Mouse (Mus musculus): Measurements from ENCODE around the gene Rdh19.
"Not testable (repeated sequence)": the region's sequence is repeated elsewhere in the genome, so short reads cannot be mapped to it uniquely, and the experiment has no call there.

Gene Rdh19

DNA sequence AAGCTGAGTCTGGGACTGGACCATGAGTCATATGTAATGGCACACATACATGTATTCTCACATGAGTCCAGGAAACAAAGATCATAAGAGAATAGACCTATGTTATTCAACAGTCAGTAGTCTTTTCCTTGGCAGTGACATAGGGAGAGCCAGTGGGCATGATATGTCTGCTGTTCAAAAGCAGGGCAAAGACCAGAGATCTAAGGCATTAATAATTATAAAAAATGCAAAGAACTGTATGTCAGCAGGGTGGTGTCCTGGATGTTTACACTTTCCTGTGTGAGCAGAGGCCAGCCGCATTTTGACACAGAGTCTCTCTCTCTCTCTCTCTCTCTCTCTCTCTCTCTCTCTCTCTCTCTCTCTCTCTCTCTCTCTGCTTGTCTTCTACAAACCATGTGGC, at the start of gene Rdh19:
TSS of gene Rdh19 (plus strand) at position 301 of the 400 bp plus-strand sequence.
- DNase-seq (ENCODE audit: low spot score in 2 of 2) = no peak

GRCm38 (mm10) chr10:127800891-127801290, 48.8 kb upstream of the Rdh19 start, which contains the start of gene Rdh16:
Rdh16 (plus strand) TSS chr10:127801152.
- DNase-seq (ENCODE audit: low spot score in 2 of 2) = no peak

DNA sequence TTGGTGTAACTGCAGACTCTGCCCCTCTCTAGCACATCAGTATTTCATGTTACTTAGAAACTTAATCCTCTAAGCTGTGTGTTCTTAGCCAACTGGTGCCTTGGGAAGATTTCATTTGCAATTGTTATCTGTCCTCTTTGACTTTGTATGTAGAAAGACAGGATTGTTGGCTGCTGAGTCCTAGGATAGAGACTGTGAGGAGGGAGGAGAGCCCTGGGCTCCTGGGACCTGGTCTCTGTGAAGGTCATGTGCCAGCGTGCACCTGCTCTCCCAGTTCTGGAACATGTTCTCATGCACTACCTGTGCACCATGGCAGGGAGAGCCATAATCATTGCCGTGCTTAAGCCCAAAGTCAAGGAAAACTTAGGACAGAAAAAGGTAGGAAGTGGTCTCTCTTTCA, 48.1 kb upstream of the Rdh19 start:
- no peak for DNase-seq (ENCODE audit: low spot score in 2 of 2)

DNA sequence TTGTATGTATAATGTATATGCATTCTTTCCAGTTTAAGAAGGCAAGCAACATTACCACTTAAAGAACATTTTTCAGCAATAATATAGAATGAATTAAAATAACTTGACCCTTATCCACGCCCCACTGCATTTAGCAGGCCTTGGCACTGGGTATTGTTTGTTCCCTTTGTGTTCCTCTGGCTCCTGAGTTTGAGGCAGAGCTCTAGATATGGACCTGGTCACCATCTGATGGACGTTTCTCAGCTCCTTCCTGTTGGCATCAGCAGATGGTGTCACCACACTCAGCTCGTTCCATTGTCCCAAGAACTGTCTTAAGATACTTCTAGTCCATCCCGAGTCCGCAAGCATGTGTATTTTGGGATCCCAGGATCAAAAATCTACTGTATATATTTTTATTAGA, 47.5 kb upstream of the Rdh19 start:
- no peak for DNase-seq (ENCODE audit: low spot score in 2 of 2)

DNA sequence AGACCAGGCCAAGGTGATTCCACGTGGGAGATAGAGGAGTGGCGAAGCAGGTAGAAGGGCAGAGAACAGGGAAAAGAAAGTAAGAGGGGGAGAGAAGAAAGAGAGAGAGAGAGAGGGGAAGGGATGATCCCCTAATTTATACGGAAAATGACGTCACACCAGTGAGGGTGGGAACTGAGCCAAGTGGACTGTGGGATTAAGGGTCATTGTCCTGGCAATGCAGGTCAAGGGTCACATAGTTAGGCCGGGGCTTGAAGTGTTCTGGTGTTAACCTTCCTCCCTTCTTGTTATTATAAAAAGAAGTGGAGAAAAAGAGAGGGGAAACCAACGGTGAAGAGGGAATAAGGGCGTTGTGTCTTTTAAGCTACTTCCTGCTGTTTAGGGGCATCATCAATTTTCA, 45.3 kb upstream of the Rdh19 start:
- peak in 1 of 2 experiments; percentile 18 for DNase-seq (ENCODE audit: low spot score in 2 of 2)

GRCm38 (mm10) chr10:127815888-127816287, 33.8 kb upstream of the Rdh19 start:
- no peak for DNase-seq (ENCODE audit: low spot score in 2 of 2)

GRCm38 (mm10) chr10:127817268-127817910, 32.3 kb upstream of the Rdh19 start:
- not testable (repeated sequence) for DNase-seq (ENCODE audit: low spot score in 2 of 2)

DNA sequence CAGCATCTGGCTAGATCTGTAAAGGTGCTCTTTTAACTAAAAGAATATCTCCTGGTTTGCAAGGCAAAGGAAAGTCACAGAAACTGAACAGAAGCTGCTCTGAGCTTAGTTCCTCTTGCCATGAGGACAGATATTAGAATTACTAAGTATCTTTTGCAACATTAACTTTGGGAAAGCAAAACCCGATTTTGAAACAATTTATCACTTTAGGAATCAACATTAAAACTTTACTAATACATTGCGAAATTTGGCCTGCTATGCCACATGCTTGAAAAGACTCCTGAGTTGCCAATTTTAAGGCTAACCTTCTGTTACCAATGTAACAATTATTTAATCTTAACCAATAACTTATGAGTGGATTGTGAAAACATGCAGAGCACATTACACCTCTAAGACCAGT, 27.9 kb upstream of the Rdh19 start:
- not testable (repeated sequence) for DNase-seq (ENCODE audit: low spot score in 2 of 2)

DNA sequence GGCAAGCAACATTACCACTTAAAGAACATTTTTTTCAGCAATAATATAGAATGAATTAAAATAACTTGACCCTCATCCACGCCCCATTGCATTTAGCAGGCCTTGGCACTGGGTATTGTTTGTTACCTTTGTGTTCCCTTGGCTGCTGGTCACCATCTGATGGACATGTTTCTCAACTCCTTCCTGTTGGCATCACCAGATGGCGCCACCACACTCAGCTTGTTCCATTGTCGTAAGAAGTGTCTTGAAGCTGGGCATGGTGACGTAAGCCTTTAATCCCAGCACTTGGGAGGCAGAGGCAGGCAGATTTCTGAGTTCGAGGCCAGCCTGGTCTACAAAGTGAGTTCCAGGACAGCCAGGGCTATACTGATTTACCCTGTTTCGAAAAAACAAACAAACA, 24.3 kb upstream of the Rdh19 start:
- no peak for DNase-seq (ENCODE audit: low spot score in 2 of 2)

DNA sequence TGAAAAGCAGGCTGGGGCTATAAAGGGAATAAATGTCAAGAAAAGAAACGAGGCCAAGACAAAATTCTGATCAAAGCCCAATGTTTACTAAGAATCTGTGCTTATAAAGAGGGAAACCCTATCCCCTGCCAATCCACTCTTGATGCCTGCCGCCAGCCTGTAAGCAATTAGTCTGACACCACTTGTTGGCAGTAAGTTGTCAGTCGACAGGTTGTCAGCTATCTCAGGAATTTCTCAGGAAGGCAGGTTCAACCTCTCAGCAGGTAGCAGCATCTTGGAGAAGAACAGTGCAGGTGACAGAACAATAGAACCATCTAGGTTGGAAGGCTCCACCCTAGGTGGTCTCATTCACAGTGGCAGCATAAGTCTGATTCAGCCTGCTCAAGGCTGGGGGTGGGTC, 20.6 kb upstream of the Rdh19 start:
- no peak for DNase-seq (ENCODE audit: low spot score in 2 of 2)

GRCm38 (mm10) chr10:127834186-127834585, 15.5 kb upstream of the Rdh19 start:
- not testable (repeated sequence) for DNase-seq (ENCODE audit: low spot score in 2 of 2)

DNA sequence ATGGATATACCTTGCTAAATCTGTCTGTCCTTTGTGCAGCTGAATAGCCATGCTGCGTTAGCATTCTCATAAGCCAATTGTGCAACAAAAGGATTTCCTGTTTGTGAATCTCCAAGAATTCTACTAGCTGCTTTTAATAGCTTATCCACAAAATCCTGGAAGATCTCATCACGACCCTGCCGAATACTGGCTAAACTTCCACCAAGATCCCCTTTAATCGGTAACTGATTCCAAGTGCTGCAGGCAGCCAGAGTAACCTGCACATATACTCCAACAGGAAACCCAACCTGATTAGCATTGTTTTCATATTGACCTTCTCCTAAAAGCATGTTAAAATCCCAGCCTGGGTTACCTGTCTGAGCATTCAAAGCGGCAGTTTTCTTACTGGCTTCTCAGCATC, 14.4 kb upstream of the Rdh19 start:
- DNase-seq (ENCODE audit: low spot score in 2 of 2) = no peak

DNA sequence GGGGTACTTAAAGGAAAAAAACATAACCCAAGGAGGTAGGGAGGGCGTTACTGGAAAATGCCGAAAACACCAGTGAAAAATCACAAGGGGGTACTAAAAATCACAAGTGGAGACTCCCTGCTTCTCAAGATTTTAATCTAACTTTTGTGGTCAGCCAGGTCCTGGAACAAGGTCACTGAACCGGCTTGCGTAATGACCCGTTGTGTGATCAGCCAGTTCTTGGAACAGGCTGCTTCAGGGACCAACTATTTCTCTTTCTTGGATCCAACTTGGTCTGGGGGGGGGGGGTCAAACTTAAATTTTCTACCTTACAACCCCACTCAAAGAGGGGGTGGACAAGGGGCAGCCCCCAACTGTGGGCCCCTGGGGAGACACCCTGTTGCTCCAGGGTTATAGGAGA, 11.9 kb upstream of the Rdh19 start:
- DNase-seq (ENCODE audit: low spot score in 2 of 2) = not testable (repeated sequence)

GRCm38 (mm10) chr10:127838539-127838938, 11.2 kb upstream of the Rdh19 start:
- no peak for DNase-seq (ENCODE audit: low spot score in 2 of 2)

DNA sequence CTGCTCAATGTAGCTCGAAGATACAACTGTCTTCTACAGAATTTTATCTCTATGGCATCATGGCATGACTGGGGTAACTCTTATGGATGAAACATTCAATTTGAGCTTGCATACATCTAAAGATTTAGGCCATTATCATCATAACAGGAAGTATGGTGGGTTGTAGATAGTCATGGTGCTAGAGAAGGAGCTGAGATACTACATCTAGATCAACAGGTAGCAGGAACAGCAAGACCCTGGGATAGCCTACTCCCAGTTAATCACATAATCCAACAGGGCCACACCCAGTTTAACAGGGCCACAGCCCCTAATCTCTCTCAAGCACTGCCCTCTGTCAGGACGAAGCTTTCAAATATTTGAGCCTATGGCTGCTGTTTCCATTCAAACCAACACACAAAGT, 9.0 kb upstream of the Rdh19 start:
- DNase-seq (ENCODE audit: low spot score in 2 of 2) = no peak

- DNase-seq (ENCODE audit: low spot score in 2 of 2) = not testable (repeated sequence)
Observed at GRCm38 (mm10) chr10:127845945-127846344, 3.8 kb upstream of the Rdh19 start.

GRCm38 (mm10) chr10:127848089-127848488, 1.6 kb upstream of the Rdh19 start:
- no peak for DNase-seq (ENCODE audit: low spot score in 2 of 2)

DNA sequence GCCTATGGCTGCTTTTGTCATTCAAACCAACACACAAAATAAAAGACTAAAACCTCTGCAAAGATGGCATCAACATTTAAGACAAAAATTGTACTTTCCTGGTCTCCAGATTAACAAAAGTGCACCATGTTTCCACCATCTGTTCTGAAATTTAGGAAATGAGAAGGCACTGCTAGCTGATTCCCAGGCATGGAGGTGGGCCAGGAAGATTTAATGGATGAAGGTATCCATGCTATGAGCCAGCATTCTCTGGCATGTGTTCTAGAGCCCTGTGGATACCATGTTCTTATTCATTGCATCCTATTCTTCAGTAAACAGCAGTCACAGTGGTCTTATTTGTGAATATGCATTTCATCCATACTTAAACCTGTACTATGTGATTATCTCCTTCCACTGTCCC, 6.6 kb downstream of the Rdh19 start:
- no peak for DNase-seq (ENCODE audit: low spot score in 2 of 2)

DNA sequence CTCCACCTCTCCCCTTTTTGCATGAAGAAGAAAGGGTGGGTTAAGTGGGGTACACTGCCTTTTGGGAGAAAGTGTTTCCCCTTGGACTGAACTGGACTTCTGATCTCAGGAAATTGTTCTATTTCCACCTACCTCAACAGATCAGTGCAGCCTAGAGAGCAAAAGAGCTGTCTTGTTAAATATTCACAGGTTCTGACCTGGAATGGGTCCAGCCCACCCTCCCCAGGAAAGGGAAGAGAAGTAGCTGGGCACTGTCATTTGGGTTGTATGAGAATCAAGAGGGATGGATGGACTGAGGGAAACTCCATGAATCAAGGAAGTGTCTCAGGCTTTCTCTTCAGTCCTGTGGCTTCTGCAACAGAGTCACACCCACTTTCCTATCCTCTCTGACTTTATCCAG, 15.2 kb downstream of the Rdh19 start:
- no peak for DNase-seq (ENCODE audit: low spot score in 2 of 2)

GRCm38 (mm10) chr10:127866232-127866631, 16.5 kb downstream of the Rdh19 start, which contains the start of gene Rdh16f2:
Rdh16f2 (plus strand) TSS chr10:127866474.
- no peak for DNase-seq (ENCODE audit: low spot score in 2 of 2)

DNA sequence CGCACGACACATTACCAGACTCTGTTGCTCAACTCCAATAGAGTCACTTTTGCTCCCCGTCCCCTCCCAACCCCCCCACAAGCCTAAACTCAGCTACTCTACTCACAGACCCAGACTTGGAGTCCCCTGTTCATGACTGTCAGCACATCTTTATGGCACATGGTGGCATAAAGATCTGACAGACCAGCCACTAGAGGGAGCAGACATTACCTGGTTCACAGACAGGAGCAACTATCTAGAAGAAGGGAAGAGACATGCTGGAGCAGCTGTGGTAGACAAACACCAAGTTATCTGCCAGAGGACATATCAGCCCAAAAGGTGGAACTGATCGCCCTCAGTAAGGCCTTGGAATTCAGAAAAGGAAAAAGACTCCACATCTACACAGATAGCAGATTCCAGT, 22.8 kb downstream of the Rdh19 start:
- no peak for DNase-seq (ENCODE audit: low spot score in 2 of 2)

DNA sequence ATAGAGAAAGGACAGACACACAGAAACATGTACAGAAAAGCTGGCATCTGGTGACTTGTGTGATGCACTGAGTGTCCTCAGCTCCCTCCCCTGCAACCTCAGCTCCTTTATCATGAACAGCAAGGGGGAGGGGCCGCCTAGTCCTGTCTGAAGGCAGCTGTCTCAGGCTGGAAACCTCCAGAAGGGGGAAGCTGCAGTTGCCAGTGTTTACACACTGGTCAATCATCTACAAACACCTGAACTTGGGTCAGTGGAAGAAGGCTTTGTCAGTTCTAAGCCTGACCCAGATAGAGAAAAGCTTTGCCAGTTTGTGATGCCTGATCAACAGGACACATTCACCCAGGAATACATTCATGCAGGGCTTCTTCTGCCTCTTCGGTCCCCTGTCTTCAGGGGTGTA, 28.0 kb downstream of the Rdh19 start:
- DNase-seq (ENCODE audit: low spot score in 2 of 2) = no peak

DNA sequence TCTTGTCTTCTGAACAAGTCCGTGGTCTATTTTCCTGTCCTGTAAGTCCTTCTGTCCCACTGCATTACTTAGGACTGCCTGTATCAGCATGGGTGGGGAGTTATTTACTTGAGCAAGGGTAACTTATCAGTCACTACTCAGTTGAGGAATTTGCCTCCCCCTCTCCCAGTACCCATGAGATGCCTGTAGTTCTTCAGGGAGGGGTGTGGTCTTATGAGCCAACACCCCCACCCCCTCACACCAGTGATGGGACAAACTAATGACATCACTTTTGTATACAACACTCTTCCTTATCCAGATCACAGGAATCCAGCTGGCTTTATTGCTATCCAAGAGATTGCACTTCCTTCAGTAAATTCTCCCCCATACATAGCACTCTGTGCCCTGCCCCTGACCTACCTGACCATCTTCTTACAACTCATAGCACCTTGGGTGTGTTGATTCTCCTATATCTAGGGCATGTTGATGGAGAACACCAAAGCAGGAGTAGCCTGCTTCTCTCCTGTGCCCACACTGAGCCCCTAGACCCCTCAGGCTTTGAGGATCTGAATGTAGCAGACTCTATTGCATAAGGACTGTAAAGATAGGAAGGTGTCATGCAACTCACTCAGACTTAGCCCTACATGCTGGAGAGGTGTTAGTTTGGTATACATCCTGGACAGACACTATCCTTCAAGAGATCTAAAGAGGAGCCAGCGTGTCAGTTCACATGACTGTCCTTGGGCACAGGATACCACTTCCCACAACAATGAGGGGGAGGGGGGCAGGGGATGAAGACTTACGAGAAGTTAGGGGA, 28.7 kb downstream of the Rdh19 start:
- no peak for DNase-seq (ENCODE audit: low spot score in 2 of 2)

Data from spleen, postnatal 4 days (tissue).